Mouse (Mus musculus) regulatory T cell (primary cell): ENCODE measurements around the gene 9130019O22Rik.
"Not testable (repeated sequence)": the region's sequence is repeated elsewhere in the genome, so short reads cannot be mapped to it uniquely, and the experiment has no call there.

ENCODE experiments used
- in situ Hi-C: fragments of 300-600 bp; cut with MboI, MseI; formaldehyde crosslinking; loops from one replicate; pipeline ENCODE4 v1.15.1; 2025; ENCODE audit warnings: high pct_unique_total_duplicates

The 9130019O22Rik gene

DNA sequence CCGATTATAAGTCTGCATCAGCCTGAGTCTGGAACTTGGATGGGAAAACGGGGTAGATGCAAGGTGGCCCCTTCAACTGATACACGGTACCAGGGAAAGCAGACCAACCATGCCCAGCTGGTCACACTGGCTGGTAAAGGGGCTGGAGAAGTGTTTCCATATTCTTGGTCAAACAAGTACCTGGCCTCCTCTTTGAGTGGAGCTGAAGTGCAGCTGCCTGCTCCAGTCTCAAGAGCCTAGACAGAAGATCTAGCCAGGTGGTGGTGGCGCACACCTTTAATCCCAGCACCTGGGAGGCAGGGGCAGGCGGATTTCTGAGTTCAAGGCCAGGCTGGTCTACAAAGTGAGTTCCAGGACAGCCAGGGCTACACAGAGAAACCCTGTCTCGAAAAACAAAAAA is 45.1 kb downstream of the 9130019O22Rik start:
- in situ Hi-C loops = not testable (repeated sequence)

DNA sequence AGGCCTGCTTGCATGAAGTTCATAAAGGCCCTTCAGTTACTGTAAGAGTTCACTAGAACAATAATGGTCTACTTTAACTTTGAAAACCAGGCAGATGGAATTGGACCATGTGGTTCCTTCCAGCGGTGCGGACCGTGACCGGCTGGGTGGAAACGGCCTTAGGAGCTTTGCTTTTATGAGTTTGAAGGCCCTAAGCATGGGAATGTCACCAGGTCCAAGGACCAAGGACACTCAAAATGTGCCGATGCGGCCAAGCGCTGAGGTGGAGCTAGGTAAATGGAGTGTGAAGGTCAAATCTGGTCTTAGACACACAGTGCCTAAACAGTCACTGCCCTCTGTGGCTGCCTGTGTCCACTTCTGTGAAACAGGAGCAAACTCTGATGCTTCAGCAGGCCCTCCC is 45.6 kb downstream of the 9130019O22Rik start:
- in situ Hi-C loops = no loop called here

DNA sequence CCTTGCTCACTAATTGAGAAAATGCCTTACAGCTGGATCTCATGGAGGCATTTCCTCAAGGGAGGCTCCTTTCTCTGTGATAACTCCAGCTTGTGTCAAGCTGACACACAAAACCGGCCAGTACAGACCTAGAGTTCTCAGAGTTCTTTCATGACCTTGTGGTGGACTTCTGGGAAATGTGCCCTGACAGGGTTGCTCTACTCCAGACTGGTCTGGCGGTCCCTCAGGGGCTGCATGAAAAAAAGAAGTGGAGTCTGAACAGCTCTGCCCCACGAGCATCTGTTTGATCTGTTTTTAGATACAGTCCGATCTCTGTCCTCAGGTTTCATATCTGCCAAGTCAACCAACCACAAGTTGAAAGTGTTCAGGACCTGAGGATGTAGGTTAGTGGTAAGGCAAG is 49.3 kb downstream of the 9130019O22Rik start:
- in situ Hi-C loops = no loop called here

DNA sequence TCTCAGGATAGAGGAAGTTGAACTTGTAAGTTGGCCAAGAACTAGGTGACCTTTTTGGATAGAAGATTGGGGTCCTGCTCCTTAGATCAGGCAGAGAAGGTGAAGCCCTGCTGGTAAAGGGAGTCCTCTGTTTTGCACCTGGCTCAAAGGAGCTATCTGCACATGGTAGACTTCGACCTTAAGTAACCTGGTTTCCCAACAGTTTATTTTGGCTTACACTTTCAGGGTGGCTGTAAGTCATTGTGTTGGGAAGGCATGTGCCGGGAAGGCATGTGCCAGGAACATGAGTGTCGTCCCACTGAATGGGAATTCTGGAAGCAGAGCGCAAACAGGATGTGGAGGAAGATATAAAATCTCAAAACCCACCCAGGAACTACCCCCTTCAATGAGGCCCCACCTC is 51.4 kb downstream of the 9130019O22Rik start:
- in situ Hi-C loops = no loop called here

DNA sequence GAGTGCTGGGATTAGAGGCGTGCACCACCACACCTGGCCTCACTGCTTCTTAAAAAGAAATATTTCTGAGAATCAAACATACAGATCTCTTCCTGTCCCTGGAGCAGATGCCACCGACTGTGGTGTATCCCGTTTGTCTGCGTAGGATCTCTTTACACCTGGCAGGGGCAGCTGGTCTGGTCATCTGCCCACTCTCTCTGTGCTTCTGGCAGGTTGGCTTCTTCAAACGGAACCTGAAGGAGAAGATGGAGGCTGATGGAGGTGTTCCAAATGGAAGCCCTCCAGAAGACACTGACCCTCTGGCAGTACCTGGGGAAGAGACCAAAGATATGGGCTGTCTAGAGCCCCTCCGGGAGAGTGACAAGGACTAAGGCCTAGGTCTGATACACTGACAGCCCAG is 53.7 kb downstream of the 9130019O22Rik start:
- in situ Hi-C loops = no loop called here
